In genomic region chr8:120113306-120113705, GRCm38 (mm10) we compare ENCODE assay signal across 7 mouse cellular contexts. TPM values are rescaled to one million over a fixed set of nuclear protein-coding genes. Genes with fewer than 3 reads are reported as not detected.
DNase-seq lines count a peak whose midpoint lies in the region; ATAC-seq and TF ChIP-seq lines count a peak whose summit lies in the region.

No protein-coding gene starts in this region.

- ATAC-seq in forebrain, embryonic 11.5 days (replicated peaks; ENCODE audit: low FRiP score) = no peak; the same call in 1 of the 2 replicates
- no peak; the same call in 1 of the 2 replicates for ATAC-seq in hindbrain, postnatal 0 days
- ATAC-seq in liver, postnatal 0 days = peak; percentile 35
- peak; percentile 22; the same call in 1 of the 2 replicates for ATAC-seq in neural tube, embryonic 15.5 days (ENCODE audit: low FRiP score)
- no peak for ATAC-seq in granulocyte monocyte progenitor cell, adult 5-6 weeks (replicated peaks; ENCODE audit: poor library complexity, severe bottlenecking)

- H3K36me3 ChIP-seq in C2C12 (ENCODE audit: control insufficient read depth, insufficient read depth) (no peaks in the 10 kb centered on the region), ES-E14 (ENCODE audit: control insufficient read depth, insufficient read depth, low read length, poor library complexity, severe bottlenecking) (no peaks in the 10 kb centered on the region)
- no peaks in the 10 kb centered on the region for H3K36me3 ChIP-seq in forebrain, embryonic 11.5 days (ENCODE audit: control insufficient read depth, insufficient read depth, low read length)
- H3K36me3 ChIP-seq in hindbrain, postnatal 0 days (ENCODE audit: insufficient read depth, low read length) = no peaks in the 10 kb centered on the region
- H3K36me3 ChIP-seq in liver, postnatal 0 days (replicated peaks; ENCODE audit: insufficient read depth, low read length) = no peaks in the 10 kb centered on the region
- H3K36me3 ChIP-seq in neural tube, embryonic 15.5 days = no peaks in the 10 kb centered on the region

- in situ Hi-C loops in ES-E14 (cut with MboI; ENCODE audit: low sequenced_read_pairs in 2 of 2, unreplicated experiment in 2 of 2) = no loop called here

- no peaks in the 10 kb centered on the region for H3K79me3 ChIP-seq in C2C12 (ENCODE audit: low read depth)

- no peaks in the 10 kb centered on the region for H3K4me1 ChIP-seq in ES-E14 (ENCODE audit: control insufficient read depth in 2 of 2, insufficient read depth in 2 of 2, low read length in 2 of 2, poor library complexity in 1 of 2)
- peaks cover 10% of the 10 kb centered on the region for H3K4me1 ChIP-seq in forebrain, embryonic 11.5 days (replicated peaks; ENCODE audit: control insufficient read depth, insufficient read depth, low read length)
- H3K4me1 ChIP-seq in hindbrain, postnatal 0 days (ENCODE audit: insufficient read depth, low read length) = peaks cover 6% of the 10 kb centered on the region; the same call in 1 of the 2 replicates
- H3K4me1 ChIP-seq in liver, postnatal 0 days (ENCODE audit: insufficient read depth) = peaks cover 26% of the 10 kb centered on the region
- peaks cover 22% of the 10 kb centered on the region for H3K4me1 ChIP-seq in neural tube, embryonic 15.5 days

- H3K4me2 ChIP-seq in forebrain, embryonic 11.5 days (ENCODE audit: low read depth, low read length, severe bottlenecking) = peak overlapping the region; percentile 79
- H3K4me2 ChIP-seq in hindbrain, postnatal 0 days (ENCODE audit: low read depth, low read length) = peak overlapping the region; percentile 81
- peak overlapping the region; percentile 100 for H3K4me2 ChIP-seq in liver, postnatal 0 days (ENCODE audit: low read depth, low read length)
- H3K4me2 ChIP-seq in neural tube, embryonic 15.5 days = peak overlapping the region; percentile 92

- H3ac ChIP-seq in C2C12 (ENCODE audit: control insufficient read depth, insufficient read length, low read depth) = peak overlapping the region; percentile 72

- no peaks in the 10 kb centered on the region for H3K27me3 ChIP-seq in C2C12 (ENCODE audit: control insufficient read depth, insufficient read depth, insufficient read length)
- peaks cover 18% of the 10 kb centered on the region for H3K27me3 ChIP-seq in forebrain, embryonic 11.5 days (ENCODE audit: control insufficient read depth, insufficient read depth, low read length)
- H3K27me3 ChIP-seq in hindbrain, postnatal 0 days (ENCODE audit: insufficient read depth, low read length) = no peaks in the 10 kb centered on the region
- H3K27me3 ChIP-seq in liver, postnatal 0 days (ENCODE audit: insufficient read depth, low read length) = peaks cover 24% of the 10 kb centered on the region
- 0 out of 2 replicates have a peak, but pooled peaks cover 18% of the 10 kb centered on the region for H3K27me3 ChIP-seq in neural tube, embryonic 15.5 days (replicated peaks)

- H3K4me3 ChIP-seq in C2C12 (ENCODE audit: insufficient read depth, poor library complexity, severe bottlenecking) (peak overlapping the region; percentile 29), ES-E14 (ENCODE audit: insufficient read depth in 1 of 2, low read depth in 1 of 2, low read length in 2 of 2, poor library complexity in 1 of 2, severe bottlenecking in 1 of 2) (peak overlapping the region; percentile 53 to 66)
- H3K4me3 ChIP-seq in forebrain, embryonic 11.5 days (ENCODE audit: low read depth, low read length) = peak overlapping the region; percentile 40
- H3K4me3 ChIP-seq in hindbrain, postnatal 0 days (ENCODE audit: low read length) = peak overlapping the region; percentile 75
- peak overlapping the region; percentile 61 for H3K4me3 ChIP-seq in liver, postnatal 0 days (ENCODE audit: low read depth, low read length)
- H3K4me3 ChIP-seq in neural tube, embryonic 15.5 days (replicated peaks) = peak overlapping the region; percentile 83

- WGBS in forebrain, embryonic 11.5 days = 7% methylated on average over 10 of the region's 10 CpGs
- 1% methylated on average over 10 of the region's 10 CpGs for WGBS in hindbrain, postnatal 0 days
- 7% methylated on average over 10 of the region's 10 CpGs for WGBS in liver, postnatal 0 days (ENCODE audit: insufficient replicate concordance)
- WGBS in neural tube, embryonic 15.5 days = 2% methylated on average over 10 of the region's 10 CpGs

- H3K9me3 ChIP-seq in ES-E14 (ENCODE audit: control insufficient read depth, insufficient read depth, low read depth, low read length) = no peaks in the 10 kb centered on the region
- H3K9me3 ChIP-seq in forebrain, embryonic 11.5 days (ENCODE audit: control insufficient read depth, low read length) = no peaks in the 10 kb centered on the region
- H3K9me3 ChIP-seq in hindbrain, postnatal 0 days (ENCODE audit: low read length) = no peaks in the 10 kb centered on the region
- H3K9me3 ChIP-seq in liver, postnatal 0 days (ENCODE audit: low read length) = no peaks in the 10 kb centered on the region
- no peaks in the 10 kb centered on the region for H3K9me3 ChIP-seq in neural tube, embryonic 15.5 days (replicated peaks)

- no peak for DNase-seq in ES-E14 (ENCODE audit: low read depth, low spot score)
- DNase-seq in forebrain, embryonic 11.5 days (ENCODE audit: low spot score) = no peak
- DNase-seq in hindbrain, postnatal 0 days (ENCODE audit: low spot score) = no peak
- DNase-seq in liver, postnatal 0 days = no peak

- H3K27ac ChIP-seq in ES-E14 (ENCODE audit: insufficient read depth, low read depth, low read length, poor library complexity, severe bottlenecking) = no peak overlapping the region
- peak overlapping the region; percentile 67 for H3K27ac ChIP-seq in forebrain, embryonic 11.5 days (ENCODE audit: low read depth, low read length)
- H3K27ac ChIP-seq in hindbrain, postnatal 0 days = peak overlapping the region; percentile 85
- H3K27ac ChIP-seq in liver, postnatal 0 days (ENCODE audit: low read depth) = peak overlapping the region; percentile 92
- peak overlapping the region; percentile 93 for H3K27ac ChIP-seq in neural tube, embryonic 15.5 days (replicated peaks)

- no peak for TF ChIP-seq EP300 in liver, postnatal 0 days (IDR thresholded peaks at IDR 0.05; ENCODE audit: low read depth)

- no peaks in the 10 kb centered on the region for H3K79me2 ChIP-seq in C2C12 (ENCODE audit: control insufficient read depth, insufficient read depth)

- TF ChIP-seq CTCF in C2C12 (IDR thresholded peaks at IDR 0.05; ENCODE audit: control insufficient read depth, insufficient read depth, insufficient read length) = no peak
- TF ChIP-seq CTCF in hindbrain, postnatal 0 days (IDR thresholded peaks at IDR 0.05; ENCODE audit: low read depth) = no peak
- TF ChIP-seq CTCF in liver, postnatal 0 days (IDR thresholded peaks at IDR 0.05; ENCODE audit: low read depth) = no peak

- H3K9ac ChIP-seq in ES-E14 (ENCODE audit: insufficient read depth, low read depth, low read length, poor library complexity, severe bottlenecking) = peak overlapping the region; percentile 62
- H3K9ac ChIP-seq in forebrain, embryonic 11.5 days (ENCODE audit: low read length) = peak overlapping the region; percentile 63
- peak overlapping the region; percentile 75 for H3K9ac ChIP-seq in hindbrain, postnatal 0 days (replicated peaks; ENCODE audit: low read length)
- H3K9ac ChIP-seq in liver, postnatal 0 days (replicated peaks) = peak overlapping the region; percentile 70
- H3K9ac ChIP-seq in neural tube, embryonic 15.5 days (replicated peaks) = peak overlapping the region; percentile 75

TF ChIP-seq in C2C12, 6 proteins besides CTCF, POLR2A, EP300 and RAD21:
- TF ChIP-seq MYOD1 (IDR thresholded peaks at IDR 0.05; ENCODE audit: control insufficient read depth, insufficient read length, low read depth) = no peak
- no peak for TF ChIP-seq USF1 (IDR thresholded peaks at IDR 0.05; ENCODE audit: low read depth)
- no peak for TF ChIP-seq MYOG (IDR thresholded peaks at IDR 0.05; ENCODE audit: control insufficient read depth, extremely low read depth, insufficient read length)
- no peak for TF ChIP-seq FOSL1 (IDR thresholded peaks at IDR 0.05; ENCODE audit: insufficient read depth, low read length, poor library complexity, severe bottlenecking)
- TF ChIP-seq CEBPB (IDR thresholded peaks at IDR 0.05; ENCODE audit: low read depth) = no peak
- no peak for TF ChIP-seq MAX (IDR thresholded peaks at IDR 0.05)

TF ChIP-seq in ES-E14, 5 proteins besides CTCF, POLR2A, EP300 and RAD21:
- TF ChIP-seq MAFK (IDR thresholded peaks at IDR 0.05; ENCODE audit: insufficient read depth, low read depth, low read length) = no peak
- TF ChIP-seq HCFC1 (IDR thresholded peaks at IDR 0.05; ENCODE audit: borderline replicate concordance, insufficient read depth, low read length) = no peak
- no peak for TF ChIP-seq CHD2 (IDR thresholded peaks at IDR 0.05; ENCODE audit: low read depth, low read length)
- TF ChIP-seq ZNF384 (IDR thresholded peaks at IDR 0.05; ENCODE audit: low read depth, low read length) = no peak
- no peak for TF ChIP-seq ZC3H11A (IDR thresholded peaks at IDR 0.05; ENCODE audit: borderline replicate concordance, low read depth, low read length)

RNA-seq across cellular contexts. Expression of gene 6430548M08Rik, which starts 0.6 kb away (rescaled TPM):
- polyA plus RNA-seq in C2C12 (2012; fragmentation: generic; extraction: Trizol) = 3.5 TPM
- total RNA-seq in ES-E14 (2012; rRNA removed) = 0.54 and 0.58 TPM in 2 replicates
- polyA plus RNA-seq in forebrain, embryonic 11.5 days (2014; fragmentation: Nextera tagmentation; extraction: Ambion mirVana) = 9.9 and 10.0 TPM in 2 replicates
- 66.1 and 75.6 TPM in 2 replicates for total RNA-seq in hindbrain, postnatal 0 days (2014; rRNA removed)
- 33.9 and 35.6 TPM in 2 replicates for polyA plus RNA-seq in hindbrain, postnatal 0 days (2015; fragmentation: Nextera tagmentation; extraction: Ambion mirVana)
- 4.9 and 5.1 TPM in 2 replicates for polyA plus RNA-seq in liver, postnatal 0 days (2015; fragmentation: Nextera tagmentation; extraction: Ambion mirVana)
- 29.8 and 31.9 TPM in 2 replicates for polyA plus RNA-seq in neural tube, embryonic 15.5 days (2015; fragmentation: Nextera tagmentation; extraction: Ambion mirVana)
- total RNA-seq in granulocyte monocyte progenitor cell, adult 5-6 weeks (2014; fragmentation: Nextera tagmentation) = 0.04 and 9.0 TPM in 2 replicates
- total RNA-seq in granulocyte monocyte progenitor cell, adult 5-6 weeks (2017) = 3.3 and 3.6 TPM in 2 replicates

RNA-seq across cellular contexts. Expression of gene Zdhhc7, which starts 12.0 kb away (rescaled TPM):
- polyA plus RNA-seq in C2C12 (2012; fragmentation: generic; extraction: Trizol) = 32.4 TPM
- total RNA-seq in ES-E14 (2012; rRNA removed) = 29.9 and 35.4 TPM in 2 replicates
- 29.4 and 29.9 TPM in 2 replicates for polyA plus RNA-seq in forebrain, embryonic 11.5 days (2014; fragmentation: Nextera tagmentation; extraction: Ambion mirVana)
- 37.7 and 46.2 TPM in 2 replicates for total RNA-seq in hindbrain, postnatal 0 days (2014; rRNA removed)
- 25.3 and 26.6 TPM in 2 replicates for polyA plus RNA-seq in hindbrain, postnatal 0 days (2015; fragmentation: Nextera tagmentation; extraction: Ambion mirVana)
- 9.9 and 10.8 TPM in 2 replicates for polyA plus RNA-seq in liver, postnatal 0 days (2015; fragmentation: Nextera tagmentation; extraction: Ambion mirVana)
- 26.9 and 31.6 TPM in 2 replicates for polyA plus RNA-seq in neural tube, embryonic 15.5 days (2015; fragmentation: Nextera tagmentation; extraction: Ambion mirVana)
- total RNA-seq in granulocyte monocyte progenitor cell, adult 5-6 weeks (2014; fragmentation: Nextera tagmentation) = 19.5 and 24.3 TPM in 2 replicates
- 14.5 and 21.1 TPM in 2 replicates for total RNA-seq in granulocyte monocyte progenitor cell, adult 5-6 weeks (2017)

Comparison
In these comparisons a context has a peak if more than half of its experiments do, and no peak if none do; other contexts are left out.
1. H3K4me3 ChIP-seq: peak in every context shown above with its lines; median percentile 83 in neural tube, embryonic 15.5 days; 75 in hindbrain, postnatal 0 days; 61 in liver, postnatal 0 days; 60 in ES-E14; 40 in forebrain, embryonic 11.5 days; 29 in C2C12.
2. ATAC-seq: peak in liver, postnatal 0 days (single experiment) and neural tube, embryonic 15.5 days (single experiment); none in forebrain, embryonic 11.5 days (single experiment), hindbrain, postnatal 0 days (single experiment) and granulocyte monocyte progenitor cell, adult 5-6 weeks (single experiment).
3. Peak in every context shown above with its lines, with median percentiles within 50 percentile points of each other: H3K9ac ChIP-seq and H3K4me2 ChIP-seq.